Mouse (Mus musculus): ENCODE data around the gene Zfp853. TPM values are rescaled to one million over a fixed set of nuclear protein-coding genes. Genes with fewer than 3 reads are reported as not detected.

Gene Zfp853
- polyA plus RNA-seq, 1 experiment from 2014 or later, result not detected

DNA sequence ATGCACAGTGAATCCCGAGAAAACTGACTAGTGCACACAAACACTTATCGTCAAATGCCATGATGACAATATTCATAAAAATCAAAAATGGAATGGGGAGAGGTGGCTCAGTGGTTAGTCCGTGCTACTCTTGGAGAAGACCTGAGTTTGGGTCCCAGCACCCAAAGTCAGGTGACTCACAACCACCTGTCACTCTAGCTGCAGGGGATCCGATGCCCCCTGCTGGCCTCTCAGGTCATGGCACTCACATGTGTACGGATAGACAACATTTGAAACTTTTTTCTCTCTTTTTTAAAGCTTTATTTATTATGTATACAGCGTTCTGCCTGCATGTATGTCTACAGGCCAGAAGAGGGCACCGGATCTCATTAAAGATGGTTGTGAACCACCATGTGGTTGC lies 5.0 kb upstream of the Zfp853 start:
- 87% methylated on average over 7 of the region's 7 CpGs for WGBS
- ATAC-seq (replicated peaks; ENCODE audit: extremely low read depth, insufficient read depth, low FRiP score), result no peak
- Histone ChIP-seq H3K9ac (ENCODE audit: low read length) (no peak overlapping the region), H3K4me1 (ENCODE audit: control insufficient read depth, insufficient read depth, low read length) (peaks cover 9% of the 10 kb centered on the region), H3K36me3 (ENCODE audit: control insufficient read depth, insufficient read depth) (peaks cover 17% of the 10 kb centered on the region), H3K27me3 (ENCODE audit: control insufficient read depth, insufficient read depth, low read length) (peaks cover 13% of the 10 kb centered on the region), H3K4me3 (ENCODE audit: low read length) (no peak overlapping the region), H3K27ac (ENCODE audit: low read length) (no peak overlapping the region), H3K9me3 (replicated peaks; ENCODE audit: control insufficient read depth, low read length) (0 out of 2 replicates have a peak, but pooled peaks cover 5% of the 10 kb centered on the region), H3K4me2 (ENCODE audit: low read depth, low read length) (no peak overlapping the region)

DNA sequence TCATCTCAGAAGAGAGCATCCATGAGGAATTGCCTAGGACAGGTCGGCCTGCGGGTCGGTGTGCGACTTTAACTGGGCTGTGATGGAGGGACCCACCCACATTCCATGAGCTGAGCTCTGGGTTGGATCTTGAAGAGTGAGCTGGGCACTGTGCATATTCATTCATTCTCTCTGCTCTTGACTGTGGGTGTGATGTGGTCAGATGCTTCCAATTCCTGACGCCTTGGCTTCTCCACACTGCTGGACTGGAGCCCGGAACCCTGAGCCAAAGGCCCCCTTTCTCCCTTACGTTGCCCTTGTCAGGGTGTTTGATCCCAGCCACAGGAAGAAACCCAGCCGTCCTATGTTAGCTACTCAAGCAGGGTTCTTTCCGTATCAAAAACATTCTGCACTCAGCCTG lies 4.6 kb upstream of the Zfp853 start:
- Histone ChIP-seq H3K4me1 (ENCODE audit: control insufficient read depth, insufficient read depth, low read length) (peaks cover 11% of the 10 kb centered on the region), H3K4me2 (ENCODE audit: low read depth, low read length) (no peak overlapping the region), H3K27me3 (ENCODE audit: control insufficient read depth, insufficient read depth, low read length) (peaks cover 17% of the 10 kb centered on the region), H3K9ac (ENCODE audit: low read length) (no peak overlapping the region), H3K36me3 (ENCODE audit: control insufficient read depth, insufficient read depth) (peaks cover 17% of the 10 kb centered on the region), H3K27ac (ENCODE audit: low read length) (no peak overlapping the region), H3K9me3 (replicated peaks; ENCODE audit: control insufficient read depth, low read length) (0 out of 2 replicates have a peak, but pooled peaks cover 5% of the 10 kb centered on the region), H3K4me3 (ENCODE audit: low read length) (no peak overlapping the region)
- WGBS, result 69% methylated on average over 9 of the region's 9 CpGs
- no peak for ATAC-seq (replicated peaks; ENCODE audit: extremely low read depth, insufficient read depth, low FRiP score)

DNA sequence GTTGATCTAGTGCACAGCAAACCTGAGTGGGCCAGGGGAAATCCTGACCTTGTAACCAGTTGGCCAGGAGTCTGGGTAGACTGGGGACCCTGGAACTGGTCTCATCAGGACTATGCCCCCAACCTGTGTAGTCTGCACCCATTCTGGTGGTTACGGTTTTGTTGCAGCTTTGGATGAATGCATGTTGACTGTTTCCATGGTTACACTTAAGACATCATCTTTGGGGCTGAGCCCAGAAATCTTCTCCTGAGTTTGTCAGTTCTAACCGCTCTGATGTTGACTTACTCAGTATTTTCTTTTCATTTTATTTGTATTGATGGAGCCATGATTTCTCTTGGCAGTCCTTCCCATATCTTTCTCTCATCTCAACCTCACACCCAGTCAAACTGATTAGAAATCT lies 1.9 kb upstream of the Zfp853 start:
- ATAC-seq (replicated peaks; ENCODE audit: extremely low read depth, insufficient read depth, low FRiP score), result no peak
- Histone ChIP-seq H3K9me3 (replicated peaks; ENCODE audit: control insufficient read depth, low read length) (0 out of 2 replicates have a peak, but pooled peaks cover 5% of the 10 kb centered on the region), H3K4me3 (ENCODE audit: low read length) (no peak overlapping the region), H3K9ac (ENCODE audit: low read length) (no peak overlapping the region), H3K4me1 (ENCODE audit: control insufficient read depth, insufficient read depth, low read length) (peaks cover 11% of the 10 kb centered on the region), H3K27me3 (ENCODE audit: control insufficient read depth, insufficient read depth, low read length) (peaks cover 41% of the 10 kb centered on the region), H3K4me2 (ENCODE audit: low read depth, low read length) (no peak overlapping the region), H3K27ac (ENCODE audit: low read length) (no peak overlapping the region), H3K36me3 (ENCODE audit: control insufficient read depth, insufficient read depth) (peaks cover 10% of the 10 kb centered on the region)
- WGBS, result 73% methylated on average over 2 of the region's 2 CpGs

DNA sequence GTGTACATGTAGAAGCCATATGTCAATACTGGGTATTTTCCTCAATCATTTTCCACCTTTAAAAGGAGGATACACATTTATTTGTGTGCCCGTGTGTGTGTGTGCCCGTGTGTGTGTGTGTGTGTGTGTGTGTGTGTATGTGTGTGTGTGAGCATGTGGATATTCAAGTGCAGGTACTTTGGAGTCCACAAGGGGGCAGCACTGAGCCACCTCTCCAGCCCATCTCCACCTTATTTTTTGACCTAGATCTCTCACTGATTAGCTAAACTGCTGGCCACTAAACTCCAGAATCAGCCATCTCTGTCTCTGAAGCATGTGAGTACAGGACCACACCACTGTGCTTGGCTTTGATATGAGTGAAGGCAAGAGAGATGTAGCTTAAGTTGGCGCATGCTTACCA lies 1.4 kb upstream of the Zfp853 start:
- Histone ChIP-seq H3K4me3 (ENCODE audit: low read length) (no peak overlapping the region), H3K9ac (ENCODE audit: low read length) (no peak overlapping the region)

DNA sequence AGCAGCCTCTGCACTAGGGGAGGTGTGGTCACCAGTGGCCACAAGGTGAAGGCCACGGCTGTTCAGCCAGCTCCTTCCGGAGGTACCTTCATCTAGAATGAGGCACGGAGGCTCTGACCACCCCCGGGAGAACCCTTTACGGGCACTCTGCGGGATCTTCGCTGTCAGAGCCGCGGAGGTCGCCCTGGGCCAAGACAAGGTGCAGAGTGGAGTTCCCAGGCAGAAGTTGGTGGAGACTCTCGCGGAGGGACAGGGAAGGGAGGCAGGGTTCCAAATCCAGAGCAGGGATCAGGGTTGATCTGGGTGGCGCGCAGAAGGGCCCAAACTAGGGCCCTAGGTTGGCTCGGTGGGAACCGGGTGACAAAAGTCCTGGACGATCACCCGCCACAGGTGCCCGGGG lies 544 bp downstream of the Zfp853 start:
- 5% methylated on average over 14 of the region's 19 CpGs for WGBS
- 0 out of 2 replicates have a peak, but pooled peaks cover 2% of the 10 kb centered on the region for H3K9me3 ChIP-seq (replicated peaks; ENCODE audit: control insufficient read depth, low read length)
- no peaks in the 10 kb centered on the region for H3K36me3 ChIP-seq (ENCODE audit: control insufficient read depth, insufficient read depth)
- no peak for ATAC-seq (replicated peaks; ENCODE audit: extremely low read depth, insufficient read depth, low FRiP score)
- H3K27me3 ChIP-seq (ENCODE audit: control insufficient read depth, insufficient read depth, low read length), result peaks cover 65% of the 10 kb centered on the region
- peak overlapping the region; percentile 56 for H3K4me3 ChIP-seq (ENCODE audit: low read length)
- peak overlapping the region; percentile 73 for H3K4me2 ChIP-seq (ENCODE audit: low read depth, low read length)
- peak overlapping the region; percentile 58 for H3K9ac ChIP-seq (ENCODE audit: low read length)
- H3K4me1 ChIP-seq (ENCODE audit: control insufficient read depth, insufficient read depth, low read length), result peaks cover 15% of the 10 kb centered on the region
- no peak overlapping the region for H3K27ac ChIP-seq (ENCODE audit: low read length)

More for the DNA sequence above, 1.4 kb upstream of the Zfp853 start:
- ATAC-seq (replicated peaks; ENCODE audit: extremely low read depth, insufficient read depth, low FRiP score), result no peak
- Histone ChIP-seq H3K27me3 (ENCODE audit: control insufficient read depth, insufficient read depth, low read length) (peaks cover 45% of the 10 kb centered on the region), H3K27ac (ENCODE audit: low read length) (no peak overlapping the region), H3K4me1 (ENCODE audit: control insufficient read depth, insufficient read depth, low read length) (peaks cover 11% of the 10 kb centered on the region), H3K9me3 (replicated peaks; ENCODE audit: control insufficient read depth, low read length) (0 out of 2 replicates have a peak, but pooled peaks cover 5% of the 10 kb centered on the region), H3K4me2 (ENCODE audit: low read depth, low read length) (no peak overlapping the region), H3K36me3 (ENCODE audit: control insufficient read depth, insufficient read depth) (peaks cover 5% of the 10 kb centered on the region)
- 93% methylated on average over 3 of the region's 3 CpGs for WGBS

DNA sequence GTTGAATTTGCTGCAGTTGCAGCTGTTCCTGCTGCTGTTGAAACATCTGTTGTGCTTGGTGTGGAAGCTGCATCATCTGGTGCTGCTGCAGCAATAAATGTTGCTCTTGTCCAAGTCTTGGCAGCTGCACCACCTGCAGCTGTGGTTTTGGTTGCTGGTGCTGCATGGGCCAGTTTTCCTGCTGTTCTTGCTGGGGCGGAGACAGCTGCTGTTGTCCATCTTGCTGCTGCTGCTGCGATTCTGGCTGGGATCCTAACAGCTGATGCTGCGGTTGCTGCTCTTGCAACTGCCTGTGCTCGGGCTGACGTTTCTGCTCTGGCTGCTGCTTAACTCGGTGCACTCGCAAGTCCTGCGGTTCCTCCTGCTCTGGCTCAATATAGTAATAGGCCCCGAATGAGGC lies 4.1 kb downstream of the Zfp853 start:
- Histone ChIP-seq H3K4me2 (ENCODE audit: low read depth, low read length) (no peak overlapping the region), H3K27me3 (ENCODE audit: control insufficient read depth, insufficient read depth, low read length) (peaks cover 85% of the 10 kb centered on the region), H3K4me1 (ENCODE audit: control insufficient read depth, insufficient read depth, low read length) (peaks cover 16% of the 10 kb centered on the region), H3K27ac (ENCODE audit: low read length) (no peak overlapping the region), H3K9me3 (replicated peaks; ENCODE audit: control insufficient read depth, low read length) (no peaks in the 10 kb centered on the region), H3K36me3 (ENCODE audit: control insufficient read depth, insufficient read depth) (no peaks in the 10 kb centered on the region), H3K4me3 (ENCODE audit: low read length) (no peak overlapping the region), H3K9ac (ENCODE audit: low read length) (no peak overlapping the region)
- 61% methylated on average over 9 of the region's 9 CpGs for WGBS
- no peak for ATAC-seq (replicated peaks; ENCODE audit: extremely low read depth, insufficient read depth, low FRiP score)

DNA sequence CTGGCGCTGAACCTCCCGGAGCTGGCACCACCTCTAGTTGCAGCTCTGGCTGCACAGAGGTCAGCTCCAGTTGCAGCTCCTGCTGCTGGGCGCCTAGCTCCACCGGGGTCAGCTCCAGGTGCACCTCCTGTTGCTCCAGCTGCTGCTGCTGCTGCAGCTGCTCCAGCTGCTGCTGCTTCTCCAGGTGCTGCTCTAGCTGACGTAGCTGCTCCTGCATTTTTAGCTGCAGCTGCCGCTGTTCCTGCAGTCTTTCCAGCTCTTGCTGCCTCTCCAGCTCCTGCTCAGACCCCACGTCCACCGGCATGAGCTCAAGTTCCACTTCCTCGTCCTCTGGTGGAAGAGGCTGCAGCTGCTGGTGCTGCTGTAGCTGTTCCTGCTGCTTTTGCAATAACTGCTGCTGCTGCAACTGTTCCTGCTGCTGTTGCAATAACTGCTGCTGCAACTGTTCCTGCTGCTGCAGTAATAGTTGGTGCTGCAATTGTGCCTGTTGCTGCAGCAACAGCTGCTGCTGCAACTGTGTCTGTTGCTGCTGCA lies 5.0 kb downstream of the Zfp853 start:
- WGBS, result 13% methylated on average over 9 of the region's 9 CpGs
- H3K27ac ChIP-seq (ENCODE audit: low read length), result no peak overlapping the region

DNA sequence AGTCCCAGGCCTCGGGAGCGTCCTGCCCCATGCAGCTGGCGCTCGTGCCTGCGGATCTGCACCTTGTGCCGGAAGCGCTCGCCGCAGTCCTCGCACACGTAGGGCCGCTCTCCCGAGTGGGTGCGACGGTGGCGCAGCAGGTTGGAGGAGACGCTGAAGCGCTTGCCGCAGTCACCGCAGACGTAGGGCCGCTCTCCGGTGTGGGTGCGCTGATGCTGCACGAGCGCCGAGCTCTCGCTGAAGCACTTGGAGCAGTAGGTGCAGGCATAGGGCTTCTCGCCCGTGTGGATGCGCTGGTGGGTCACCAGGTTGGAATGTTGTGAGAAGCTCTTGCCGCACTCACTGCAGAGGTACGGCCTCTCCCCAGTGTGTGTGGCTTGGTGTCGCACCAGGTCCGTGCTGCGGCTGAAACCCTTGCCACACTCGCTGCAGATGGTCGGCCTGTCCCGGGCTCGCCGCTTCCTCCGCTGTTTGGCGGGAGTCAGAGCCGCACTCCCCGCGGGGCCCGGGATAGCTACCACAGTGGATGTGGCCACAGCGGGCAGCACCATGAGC lies 5.6 kb downstream of the Zfp853 start:
- no peak; the same call in 1 of the 2 replicates for ATAC-seq (replicated peaks; ENCODE audit: extremely low read depth, insufficient read depth, low FRiP score)
- peaks cover 72% of the 10 kb centered on the region for H3K27me3 ChIP-seq (ENCODE audit: control insufficient read depth, insufficient read depth, low read length)
- H3K9ac ChIP-seq (ENCODE audit: low read length), result peak overlapping the region; percentile 10; the same call in 1 of the 2 replicates
- no peaks in the 10 kb centered on the region for H3K9me3 ChIP-seq (replicated peaks; ENCODE audit: control insufficient read depth, low read length)
- H3K27ac ChIP-seq (ENCODE audit: low read length), result no peak overlapping the region
- H3K4me1 ChIP-seq (ENCODE audit: control insufficient read depth, insufficient read depth, low read length), result peaks cover 8% of the 10 kb centered on the region; the same call in 1 of the 2 replicates
- H3K36me3 ChIP-seq (ENCODE audit: control insufficient read depth, insufficient read depth), result no peaks in the 10 kb centered on the region
- peak overlapping the region; percentile 63 for H3K4me2 ChIP-seq (ENCODE audit: low read depth, low read length)
- 5% methylated on average over 48 of the region's 48 CpGs for WGBS
- H3K4me3 ChIP-seq (ENCODE audit: low read length), result peak overlapping the region; percentile 47

More for the DNA sequence above, 5.0 kb downstream of the Zfp853 start:
- H3K4me1 ChIP-seq (ENCODE audit: control insufficient read depth, insufficient read depth, low read length), result peaks cover 11% of the 10 kb centered on the region
- H3K36me3 ChIP-seq (ENCODE audit: control insufficient read depth, insufficient read depth), result no peaks in the 10 kb centered on the region
- H3K4me2 ChIP-seq (ENCODE audit: low read depth, low read length), result peak overlapping the region; percentile 63
- no peak for ATAC-seq (replicated peaks; ENCODE audit: extremely low read depth, insufficient read depth, low FRiP score)
- H3K4me3 ChIP-seq (ENCODE audit: low read length), result peak overlapping the region; percentile 47
- peaks cover 78% of the 10 kb centered on the region for H3K27me3 ChIP-seq (ENCODE audit: control insufficient read depth, insufficient read depth, low read length)
- H3K9ac ChIP-seq (ENCODE audit: low read length), result peak overlapping the region; percentile 10; the same call in 1 of the 2 replicates
- no peaks in the 10 kb centered on the region for H3K9me3 ChIP-seq (replicated peaks; ENCODE audit: control insufficient read depth, low read length)

DNA sequence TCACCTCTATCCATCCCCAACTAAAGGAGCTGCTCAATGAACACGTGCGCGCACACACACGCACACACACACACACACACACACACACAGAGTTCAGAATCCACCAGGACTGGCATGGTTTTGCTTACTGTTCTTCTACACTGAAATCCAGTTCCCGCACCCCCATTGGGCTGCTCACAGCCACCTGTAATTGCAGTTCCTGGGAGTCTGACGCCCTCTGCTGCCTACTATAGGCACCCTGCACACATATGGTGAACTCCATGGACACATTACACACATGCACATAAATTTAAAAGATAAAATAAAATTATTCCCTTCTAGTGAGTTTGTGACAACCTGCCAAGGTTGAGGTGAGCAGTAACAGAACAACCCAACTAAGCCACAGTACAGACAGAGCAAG lies 8.7 kb downstream of the Zfp853 start:
- no peak for ATAC-seq (replicated peaks; ENCODE audit: extremely low read depth, insufficient read depth, low FRiP score)
- Histone ChIP-seq H3K36me3 (ENCODE audit: control insufficient read depth, insufficient read depth) (no peaks in the 10 kb centered on the region), H3K4me3 (ENCODE audit: low read length) (no peak overlapping the region), H3K9ac (ENCODE audit: low read length) (no peak overlapping the region), H3K4me1 (ENCODE audit: control insufficient read depth, insufficient read depth, low read length) (peaks cover 8% of the 10 kb centered on the region; the same call in 1 of the 2 replicates), H3K27me3 (ENCODE audit: control insufficient read depth, insufficient read depth, low read length) (peaks cover 57% of the 10 kb centered on the region), H3K9me3 (replicated peaks; ENCODE audit: control insufficient read depth, low read length) (no peaks in the 10 kb centered on the region), H3K4me2 (ENCODE audit: low read depth, low read length) (no peak overlapping the region), H3K27ac (ENCODE audit: low read length) (no peak overlapping the region)
- 37% methylated on average over 6 of the region's 6 CpGs for WGBS
